Mouse (Mus musculus) lung, postnatal 0 days (tissue): ENCODE measurements around the gene Aff4. TPM values are rescaled to one million over a fixed set of nuclear protein-coding genes. Genes with fewer than 3 reads are reported as not detected.

ENCODE experiments used
- ATAC-seq: fragments of 200-750 bp; cut with Nextera tagmentation; 2 replicates; pipeline ENCODE4 v1.8.0; 2017; ENCODE audit warnings: moderate library complexity
- DNase-seq: peaks from one replicate; pipeline ENCODE4 v3.0.0-alpha.2; 2016; ENCODE audit warnings: low spot score
- H3K27ac ChIP-seq: fragments of 300-500 bp; sonication (generic); 2 replicates; pipeline ENCODE4 v1.5.1; 2014; ENCODE audit warnings: antibody characterized with exemption, mild to moderate bottlenecking, low read length, mixed read lengths
- H3K27me3 ChIP-seq: fragments of 300-500 bp; sonication (generic); replicated peaks from 2 replicates; pipeline ENCODE4 v1.6.1; 2014; ENCODE audit warnings: low read length, mixed read lengths; ENCODE audit not compliant: insufficient read depth
- H3K36me3 ChIP-seq: fragments of 300-500 bp; sonication (generic); 2 replicates; pipeline ENCODE4 v1.6.1; 2014; ENCODE audit warnings: low read length, mixed read lengths; ENCODE audit not compliant: insufficient read depth
- H3K4me1 ChIP-seq: fragments of 300-500 bp; sonication (generic); 2 replicates; pipeline ENCODE4 v1.6.1; 2014; ENCODE audit warnings: antibody characterized with exemption, low read depth, low read length, mixed read lengths; ENCODE audit not compliant: insufficient read depth
- H3K4me2 ChIP-seq: fragments of 300-500 bp; sonication (generic); replicated peaks from 2 replicates; pipeline ENCODE4 v1.6.1; 2014; ENCODE audit warnings: low read depth, mild to moderate bottlenecking, low read length, moderate library complexity, mixed read lengths
- H3K4me3 ChIP-seq: fragments of 300-500 bp; sonication (generic); 2 replicates; pipeline ENCODE4 v1.5.1; 2014; ENCODE audit warnings: low read depth, low read length
- H3K9ac ChIP-seq: fragments of 300-500 bp; sonication (generic); replicated peaks from 2 replicates; pipeline ENCODE4 v1.6.1; 2014; ENCODE audit warnings: low read depth, mild to moderate bottlenecking
- H3K9me3 ChIP-seq: fragments of 300-500 bp; sonication (generic); 2 replicates; pipeline ENCODE4 v1.6.1; 2016; ENCODE audit warnings: low read length, mixed read lengths
- CTCF ChIP-seq: IDR thresholded peaks from 2 replicates; pipeline ENCODE4 v1.5.1; 2016; ENCODE audit warnings: antibody characterized with exemption, mild to moderate bottlenecking
- EP300 ChIP-seq: IDR thresholded peaks from 2 replicates; pipeline ENCODE4 v1.6.1; 2016; ENCODE audit warnings: antibody characterized with exemption, mild to moderate bottlenecking, control low read depth
- WGBS: fragments of 180-500 bp; shearing (Covaris S2); extraction: QIAGEN DNeasy Blood & Tissue Kit; methylation state at CpG from one replicate; pipeline ENCODE4 v1.1.7; 2014; 5-methylcytosine and 5-hydroxymethylcytosine counted together
- polyA plus RNA-seq: library from polyadenylated mRNA; unstranded; fragments of >200 nt; fragmentation: Nextera tagmentation; extraction: Ambion mirVana; gene quantifications from 2 replicates; pipeline ENCODE4 v1.2.1, GENCODE M21; 2015

Aff4 gene
- polyA plus RNA-seq = 45.3 and 50.9 TPM in 2 replicates

- WGBS = 1% methylated on average over 95 of the region's 127 CpGs
- DNase-seq (peak; percentile 97), ATAC-seq (peak; percentile 96)
- no peaks in the 10 kb centered on the region for H3K27me3 ChIP-seq
- peak within 1 kb of the TSS; percentile 96 for H3K4me3 ChIP-seq
- TF ChIP-seq EP300 (no peak), CTCF (no peak)
- H3K9ac ChIP-seq = peak within 1 kb of the TSS; percentile 99
- peak within 1 kb of the TSS; percentile 100 for H3K27ac ChIP-seq
- no peaks in the 10 kb centered on the region for H3K9me3 ChIP-seq
- no peaks in the 10 kb centered on the region; the same call in 1 of the 2 replicates for H3K4me1 ChIP-seq
- no peaks in the 10 kb centered on the region for H3K36me3 ChIP-seq
- H3K4me2 ChIP-seq = peak within 1 kb of the TSS; percentile 85
Observed at GRCm38 (mm10) chr11:53350291-53351223, at the start of gene Aff4. Gene Aff4 (plus strand): TSS chr11:53350833.

GRCm38 (mm10) chr11:53301167-53301515 is 49.5 kb upstream of the Aff4 start:
- H3K9ac ChIP-seq = peak overlapping the region; percentile 96
- ATAC-seq (no peak), DNase-seq (no peak)
- no peaks in the 10 kb centered on the region for H3K9me3 ChIP-seq
- TF ChIP-seq CTCF (no peak), EP300 (no peak)
- H3K27me3 ChIP-seq = no peaks in the 10 kb centered on the region
- H3K27ac ChIP-seq = peak overlapping the region; percentile 99
- H3K4me3 ChIP-seq = peak overlapping the region; percentile 98
- H3K4me2 ChIP-seq = peak overlapping the region; percentile 74
- 36% methylated on average over 9 of the region's 9 CpGs for WGBS
- peaks cover 14% of the 10 kb centered on the region; the same call in 1 of the 2 replicates for H3K4me1 ChIP-seq
- no peaks in the 10 kb centered on the region for H3K36me3 ChIP-seq

- no peak for DNase-seq
- no peak overlapping the region for H3K4me3 ChIP-seq
- peaks cover 24% of the 10 kb centered on the region; the same call in 1 of the 2 replicates for H3K4me1 ChIP-seq
- no peak for TF ChIP-seq EP300
- TF ChIP-seq CTCF = no peak
- ATAC-seq = no peak
- no peaks in the 10 kb centered on the region for H3K9me3 ChIP-seq
- no peaks in the 10 kb centered on the region for H3K27me3 ChIP-seq
- no peaks in the 10 kb centered on the region for H3K36me3 ChIP-seq
- H3K9ac ChIP-seq = no peak overlapping the region
- WGBS = 82% methylated on average over 14 of the region's 14 CpGs
- H3K4me2 ChIP-seq = no peak overlapping the region
- H3K27ac ChIP-seq = no peak overlapping the region
Observed at GRCm38 (mm10) chr11:53304044-53304840, 46.4 kb upstream of the Aff4 start.

- Histone ChIP-seq H3K4me1 (peaks cover 18% of the 10 kb centered on the region; the same call in 1 of the 2 replicates), H3K36me3 (no peaks in the 10 kb centered on the region), H3K27me3 (no peaks in the 10 kb centered on the region), H3K4me3 (no peak overlapping the region), H3K9me3 (no peaks in the 10 kb centered on the region), H3K4me2 (no peak overlapping the region), H3K27ac (peak overlapping the region; percentile 90), H3K9ac (no peak overlapping the region)
- 14% methylated on average over 2 of the region's 2 CpGs for WGBS
- DNase-seq = peak; percentile 83
- no peak for ATAC-seq
- TF ChIP-seq CTCF (no peak), EP300 (no peak)
Observed at GRCm38 (mm10) chr11:53306965-53307364, 43.7 kb upstream of the Aff4 start.

DNA sequence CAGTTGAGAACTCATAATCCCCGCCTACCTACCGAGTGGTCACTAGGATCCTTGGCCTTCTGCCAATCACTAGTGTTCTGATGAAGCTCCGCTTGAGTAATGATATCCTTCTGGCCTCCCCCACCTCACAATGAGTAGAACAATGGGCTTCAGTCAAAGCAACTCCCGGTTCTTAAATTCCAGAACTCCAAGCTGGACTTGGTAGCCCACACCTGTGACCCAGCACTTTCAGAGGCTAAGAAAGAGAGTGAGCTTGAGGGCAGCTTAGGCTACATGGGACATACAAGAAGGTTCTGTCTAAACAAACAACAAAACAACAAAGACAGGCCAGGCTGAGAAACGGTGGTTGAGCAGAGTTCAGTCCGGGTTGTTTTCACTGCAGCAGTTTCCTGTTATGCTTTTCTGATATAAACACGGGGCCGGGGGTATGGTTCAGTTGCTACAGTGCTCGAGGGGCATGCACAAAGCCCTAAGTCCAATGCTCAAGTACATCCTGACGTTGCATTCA is 43.0 kb upstream of the Aff4 start:
- Histone ChIP-seq H3K36me3 (no peaks in the 10 kb centered on the region), H3K4me1 (peaks cover 18% of the 10 kb centered on the region; the same call in 1 of the 2 replicates), H3K4me3 (no peak overlapping the region), H3K9me3 (no peaks in the 10 kb centered on the region), H3K27me3 (no peaks in the 10 kb centered on the region), H3K9ac (no peak overlapping the region), H3K4me2 (no peak overlapping the region), H3K27ac (peak overlapping the region; percentile 90)
- DNase-seq (peak; percentile 89), ATAC-seq (peak; percentile 65)
- TF ChIP-seq CTCF (no peak), EP300 (peak; percentile 77)
- WGBS = 33% methylated on average over 10 of the region's 10 CpGs
